Mouse (Mus musculus) spleen, adult 2 months (tissue): ENCODE results near the gene Sectm1a. TPM values are rescaled to one million over a fixed set of nuclear protein-coding genes. Genes with fewer than 3 reads are reported as not detected.

Experiments used
- DNase-seq, 2 experiments: peaks; one replicate each; pipeline versions ENCODE4 v3.0.0 to v3.0.0-alpha.2; 2012 to 2021; ENCODE audit warnings: low spot score in 2 of 2, low read depth in 1 of 2
- H3K27ac ChIP-seq: fragments of 200-500 bp; 2 replicates; pipeline ENCODE4 v1.5.1; 2012; ENCODE audit warnings: low read length, inconsistent platforms; ENCODE audit not compliant: insufficient read depth
- H3K27me3 ChIP-seq: fragments of 200-500 bp; 2 replicates; pipeline ENCODE4 v1.6.1; 2012; ENCODE audit warnings: mild to moderate bottlenecking, moderate library complexity, low read length, inconsistent platforms; ENCODE audit not compliant: control insufficient read depth, insufficient read depth
- H3K36me3 ChIP-seq: fragments of 200-500 bp; 2 replicates; pipeline ENCODE4 v1.6.1; 2012; ENCODE audit warnings: mild to moderate bottlenecking, low read length, inconsistent platforms; ENCODE audit not compliant: control insufficient read depth, insufficient read depth
- H3K4me1 ChIP-seq: fragments of 200-500 bp; 2 replicates; pipeline ENCODE4 v1.6.1; 2011; ENCODE audit warnings: inconsistent platforms; ENCODE audit not compliant: control insufficient read depth, insufficient read depth, insufficient read length
- H3K4me3 ChIP-seq: fragments of 200-500 bp; 2 replicates; pipeline ENCODE4 v1.5.1; 2011; ENCODE audit warnings: mild to moderate bottlenecking, inconsistent platforms; ENCODE audit not compliant: insufficient read depth, insufficient read length; ENCODE audit errors: extremely low read depth
- CTCF ChIP-seq: fragments of 200-500 bp; IDR thresholded peaks from 2 replicates; pipeline ENCODE4 v1.5.1; 2011; ENCODE audit warnings: mild to moderate bottlenecking, inconsistent platforms; ENCODE audit not compliant: insufficient read depth, insufficient read length, insufficient replicate concordance; ENCODE audit errors: extremely low read depth
- POLR2A ChIP-seq: fragments of 200-500 bp; IDR thresholded peaks from 2 replicates; pipeline ENCODE4 v1.6.1; 2011; ENCODE audit warnings: low read depth, low read length, inconsistent platforms
- WGBS: fragments of 180-500 bp; shearing (Covaris S2); methylation state at CpG from one replicate; pipeline ENCODE4 v1.1.7; 2018; 5-methylcytosine and 5-hydroxymethylcytosine counted together
- polyA plus RNA-seq: library from polyadenylated mRNA; depleted of rRNA; stranded (reverse); fragments of >200 nt; gene quantifications from 2 replicates; pipeline ENCODE4 v1.2.3, GENCODE M21; 2012

The Sectm1a gene
- polyA plus RNA-seq, 1 experiment, result 5.0 TPM

DNA sequence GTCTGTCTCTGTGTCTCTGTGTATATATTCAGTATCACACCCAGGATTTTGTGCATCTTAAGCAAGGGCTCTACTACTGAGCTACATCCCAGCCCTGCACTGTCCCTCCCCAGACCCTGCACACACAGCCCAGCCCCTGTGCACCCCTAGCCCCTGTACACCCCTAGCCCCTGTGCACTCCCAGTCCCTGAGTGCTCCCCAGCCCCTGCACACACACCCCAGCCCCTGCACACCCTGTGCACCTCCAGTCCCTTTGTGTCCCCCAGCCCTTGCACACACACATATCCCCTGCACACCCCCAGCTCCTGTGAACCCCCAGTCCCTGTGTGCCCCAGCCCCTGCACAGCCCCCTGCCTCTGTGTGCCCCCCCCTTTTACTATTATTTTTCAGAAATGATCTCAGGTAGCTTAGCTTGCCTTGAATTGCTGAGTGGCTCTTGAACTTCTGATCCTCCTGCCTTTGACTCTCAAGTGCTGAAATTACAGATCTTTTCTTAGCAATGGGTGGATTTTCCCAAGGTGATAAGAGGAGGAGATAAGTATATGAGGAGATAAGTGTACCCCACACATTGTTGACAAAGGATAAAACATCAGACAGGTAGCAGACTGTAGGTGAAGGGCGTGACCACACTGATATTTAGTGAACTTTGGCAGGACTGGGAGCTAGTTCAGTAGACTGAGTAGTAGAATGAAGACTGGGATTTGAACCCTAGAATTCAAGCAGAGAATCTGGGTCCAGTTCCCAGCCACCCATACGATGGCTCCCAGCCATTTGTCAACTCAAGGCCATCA is 8.9 kb upstream of the Sectm1a start:
- TF ChIP-seq POLR2A (no peak), CTCF (no peak)
- no peak for DNase-seq

DNA sequence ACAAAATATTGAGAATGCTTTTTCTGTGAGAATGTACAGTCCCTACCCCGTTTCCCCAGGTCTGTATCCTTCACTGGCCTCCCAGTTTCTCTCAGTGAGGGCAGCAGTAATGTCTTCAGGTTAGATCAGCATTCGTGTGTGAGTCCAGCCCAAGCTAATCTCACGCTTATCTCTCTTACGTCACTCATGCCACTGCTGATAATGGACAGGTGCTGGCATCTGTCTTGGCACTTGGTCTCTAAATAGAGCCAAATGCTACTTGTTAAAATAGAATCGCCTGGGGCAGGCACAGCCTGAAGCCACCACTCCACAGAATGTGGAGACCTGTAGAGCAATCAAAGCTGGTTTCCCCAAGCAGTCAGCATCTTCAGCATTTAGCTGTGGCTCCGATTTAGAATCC is 8.0 kb upstream of the Sectm1a start:
- H3K4me3 ChIP-seq, result no peak overlapping the region
- no peak for DNase-seq
- WGBS, result 87% methylated on average over 6 of the region's 6 CpGs
- no peaks in the 10 kb centered on the region for H3K27me3 ChIP-seq
- no peak overlapping the region for H3K27ac ChIP-seq
- H3K4me1 ChIP-seq, result peaks cover 5% of the 10 kb centered on the region; the same call in 1 of the 2 replicates
- H3K36me3 ChIP-seq, result no peaks in the 10 kb centered on the region
- TF ChIP-seq CTCF (no peak), POLR2A (no peak)

More for the DNA sequence above, 8.9 kb upstream of the Sectm1a start:
- Histone ChIP-seq H3K4me3 (no peak overlapping the region), H3K27ac (no peak overlapping the region), H3K4me1 (peaks cover 2% of the 10 kb centered on the region; the same call in 1 of the 2 replicates), H3K27me3 (no peaks in the 10 kb centered on the region), H3K36me3 (no peaks in the 10 kb centered on the region)
- 82% methylated on average over 2 of the region's 2 CpGs for whole genome bisulfite sequencing

DNA sequence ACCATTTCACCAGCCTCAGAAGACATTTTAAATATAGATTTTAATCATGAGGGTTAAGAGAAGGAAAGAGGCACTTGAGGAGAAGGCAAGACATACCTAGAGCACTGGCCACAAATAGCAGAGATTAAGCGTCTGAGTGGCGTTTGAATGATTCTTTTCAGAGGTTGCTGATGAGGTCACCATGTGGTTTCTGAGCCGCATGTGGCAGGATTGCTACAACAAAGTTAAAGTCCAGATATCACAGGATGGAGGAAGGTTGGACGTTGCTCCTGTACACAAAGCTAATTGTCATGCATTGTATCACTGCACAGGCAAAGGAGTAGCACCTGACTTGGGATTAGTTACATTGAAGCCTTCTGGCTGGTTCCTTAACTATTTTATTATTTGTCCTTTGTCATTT is 5.3 kb upstream of the Sectm1a start:
- no peak overlapping the region for H3K27ac ChIP-seq
- DNase-seq, result no peak

DNA sequence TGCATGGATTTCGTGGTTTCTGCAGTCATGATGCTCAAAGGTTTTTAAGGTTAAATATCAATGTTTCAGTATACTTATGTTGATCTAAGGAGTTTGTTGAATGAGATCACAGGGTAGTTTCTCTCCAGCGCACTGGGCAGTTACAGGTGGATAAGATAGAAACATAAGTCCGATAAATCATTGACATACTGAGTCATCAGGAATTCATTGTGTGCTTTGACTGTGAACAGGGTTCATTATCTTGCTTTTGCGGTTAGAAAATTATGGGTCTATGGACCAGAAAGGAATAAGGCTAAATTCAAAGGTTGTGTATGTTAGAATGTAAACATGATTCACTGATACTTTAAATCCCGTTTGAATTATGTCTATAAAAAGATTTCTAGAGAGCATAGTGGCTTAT is 4.2 kb upstream of the Sectm1a start:
- 83% methylated on average over 5 of the region's 5 CpGs for WGBS
- H3K27ac ChIP-seq, result no peak overlapping the region
- no peaks in the 10 kb centered on the region for H3K27me3 ChIP-seq
- no peaks in the 10 kb centered on the region for H3K36me3 ChIP-seq
- H3K4me1 ChIP-seq, result peaks cover 10% of the 10 kb centered on the region; the same call in 1 of the 2 replicates
- no peak overlapping the region for H3K4me3 ChIP-seq
- TF ChIP-seq POLR2A (no peak), CTCF (no peak)
- DNase-seq, result no peak

More for the DNA sequence above, 5.3 kb upstream of the Sectm1a start:
- no peaks in the 10 kb centered on the region for H3K36me3 ChIP-seq
- no peaks in the 10 kb centered on the region for H3K27me3 ChIP-seq
- peaks cover 12% of the 10 kb centered on the region; the same call in 1 of the 2 replicates for H3K4me1 ChIP-seq
- H3K4me3 ChIP-seq, result no peak overlapping the region
- 61% methylated on average over 4 of the region's 4 CpGs for WGBS
- TF ChIP-seq CTCF, result no peak
- TF ChIP-seq POLR2A, result no peak

DNA sequence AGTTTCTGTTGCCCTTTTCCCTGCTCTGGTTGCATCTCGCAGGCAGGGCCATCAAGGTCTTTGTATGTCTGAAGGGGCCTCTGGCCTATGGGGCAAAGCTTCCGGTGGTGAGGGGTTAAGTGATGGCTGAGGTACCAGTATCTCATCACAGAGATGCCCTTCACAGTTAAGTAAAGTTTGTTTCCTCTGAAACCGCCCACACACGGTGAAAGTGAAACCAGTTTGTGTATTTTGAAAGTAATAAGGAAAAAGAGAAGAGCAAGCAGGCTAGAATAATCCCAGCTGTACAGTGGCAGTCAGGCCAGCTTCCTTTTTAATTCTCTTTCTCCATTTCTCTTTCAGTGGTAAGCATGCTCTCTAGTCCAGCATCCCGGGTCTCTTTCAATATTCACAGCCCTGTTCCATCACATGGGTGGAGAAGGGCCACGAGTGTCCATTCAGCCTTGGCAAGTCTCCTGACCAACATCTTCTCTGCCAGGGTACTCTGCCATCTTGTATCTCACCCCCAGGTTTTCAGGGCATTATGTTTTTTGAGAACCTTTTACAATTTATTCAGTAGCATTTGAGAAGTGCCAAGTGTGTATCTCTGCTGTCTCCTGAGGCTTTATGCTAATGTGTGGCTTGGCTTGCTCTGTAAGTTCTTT is 2.0 kb upstream of the Sectm1a start:
- H3K36me3 ChIP-seq, result no peaks in the 10 kb centered on the region
- H3K27me3 ChIP-seq, result no peaks in the 10 kb centered on the region
- TF ChIP-seq POLR2A, result no peak
- no peak for TF ChIP-seq CTCF
- peak overlapping the region; percentile 90 for H3K27ac ChIP-seq
- peak overlapping the region; percentile 20; the same call in 1 of the 2 replicates for H3K4me3 ChIP-seq
- WGBS, result 7% methylated on average over 6 of the region's 6 CpGs
- H3K4me1 ChIP-seq, result peaks cover 10% of the 10 kb centered on the region; the same call in 1 of the 2 replicates
- peak; percentile 68 to 70 for DNase-seq

DNA sequence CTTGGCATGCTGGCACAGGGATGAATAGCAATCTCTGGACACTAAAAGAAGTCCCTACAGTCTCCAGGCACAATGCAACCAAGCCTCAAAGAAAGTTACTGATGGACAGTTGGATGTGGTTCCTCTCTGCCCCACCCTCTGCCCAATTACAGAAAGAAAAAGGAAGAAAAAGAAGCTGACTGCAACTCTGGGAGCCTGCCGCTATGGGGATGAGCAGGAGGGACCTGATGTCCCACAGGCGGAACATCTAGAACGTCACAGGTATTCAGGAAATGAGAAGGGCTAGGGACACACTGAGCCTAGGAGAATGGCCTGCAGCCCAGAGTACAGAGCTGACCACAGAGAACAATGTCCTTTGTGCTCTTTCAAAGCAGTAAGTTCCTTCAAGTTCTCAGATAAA is 1.2 kb upstream of the Sectm1a start:
- Histone ChIP-seq H3K4me3 (no peak overlapping the region), H3K27me3 (no peaks in the 10 kb centered on the region), H3K36me3 (no peaks in the 10 kb centered on the region), H3K4me1 (peaks cover 10% of the 10 kb centered on the region; the same call in 1 of the 2 replicates), H3K27ac (peak overlapping the region; percentile 81)
- DNase-seq, result no peak
- no peak for TF ChIP-seq CTCF
- TF ChIP-seq POLR2A, result no peak
- WGBS, result 52% methylated on average over 3 of the region's 3 CpGs
